Mouse (Mus musculus) megakaryocyte-erythroid progenitor cell, adult 5-6 weeks (primary cell): Measurements from ENCODE around the gene Rftn2. TPM values are rescaled to one million over a fixed set of nuclear protein-coding genes. Genes with fewer than 3 reads are reported as not detected.

Experiments
- ATAC-seq: replicated peaks from 2 replicates; pipeline ENCODE4 v1.8.0; 2016; ENCODE audit warnings: mild to moderate bottlenecking, inconsistent platforms; ENCODE audit not compliant: severe bottlenecking, poor library complexity, low FRiP score, low TSS enrichment
- total RNA-seq, 2 experiments: library from RNA; stranded (forward) in 1 of 2; stranded (reverse) in 1 of 2; fragments of 200-1000, 215-1000 nt in 1 of 2; fragments of >200 nt in 1 of 2; fragmentation: Nextera tagmentation in 1 of 2; gene quantifications; 2 replicates each; pipeline ENCODE4 v1.2.3; 2014 to 2017

The Rftn2 gene
- total RNA-seq, 2 experiments from 2014 or later, result 0.26 TPM; not detected in 1

DNA sequence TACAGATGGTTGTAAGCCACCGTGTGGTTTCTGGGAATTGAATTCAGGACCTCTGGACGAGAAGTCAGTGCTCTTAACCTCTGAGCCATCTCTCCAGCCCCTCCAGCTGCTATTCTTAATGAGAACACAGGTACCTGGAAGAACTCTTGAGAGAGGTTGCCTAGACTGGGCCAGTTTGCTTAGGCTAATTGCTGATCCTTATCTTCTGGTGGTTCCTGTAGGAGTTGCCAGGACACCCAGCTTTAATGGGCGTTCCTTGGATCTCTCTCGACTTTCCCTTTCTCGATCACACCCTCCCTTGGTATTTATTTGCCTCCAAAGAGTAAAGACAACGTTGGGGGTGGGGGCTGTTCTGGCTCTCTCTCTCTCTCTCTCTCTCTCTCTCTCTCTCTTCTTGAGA lies 13.1 kb downstream of the Rftn2 start:
- no peak for ATAC-seq

DNA sequence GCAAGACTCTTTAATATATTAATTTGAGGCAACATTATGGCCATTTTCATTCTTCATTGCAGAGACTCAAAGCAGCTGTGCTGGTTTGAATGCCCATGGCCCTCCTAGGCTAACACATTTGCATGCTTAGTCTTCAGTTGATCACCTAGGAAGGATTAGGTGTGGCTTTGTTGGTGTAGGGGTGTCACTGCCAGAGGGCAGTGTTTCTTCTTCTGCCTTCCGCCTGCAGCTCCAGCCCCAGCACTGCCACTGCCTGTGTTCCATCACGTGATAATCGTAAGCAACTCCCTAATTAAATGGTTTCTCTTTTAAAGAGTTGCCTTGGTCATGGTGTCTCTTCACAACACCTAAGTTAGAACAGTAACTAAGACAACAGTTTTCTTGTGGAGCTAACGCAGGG lies 13.8 kb downstream of the Rftn2 start:
- ATAC-seq, result no peak

DNA sequence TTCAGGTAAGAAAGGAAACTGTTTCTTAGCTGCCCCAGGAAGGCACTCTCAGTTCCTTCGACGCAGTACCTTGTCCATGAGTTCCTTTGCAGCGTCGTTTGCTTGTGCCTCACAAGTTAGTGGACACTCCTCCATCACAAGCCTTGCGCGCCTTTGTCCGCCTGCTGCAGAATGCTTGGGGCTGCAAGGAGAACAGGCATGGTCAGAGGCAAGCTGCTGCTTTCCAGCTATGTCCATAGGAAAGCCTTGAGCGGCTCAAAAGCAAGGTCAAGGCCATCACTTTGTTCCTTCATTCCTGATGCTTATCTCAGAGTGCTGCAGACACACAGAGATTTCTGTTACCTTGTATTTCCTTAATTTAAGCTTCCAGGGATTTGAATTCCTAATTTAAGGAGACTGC lies 15.5 kb downstream of the Rftn2 start:
- no peak for ATAC-seq

DNA sequence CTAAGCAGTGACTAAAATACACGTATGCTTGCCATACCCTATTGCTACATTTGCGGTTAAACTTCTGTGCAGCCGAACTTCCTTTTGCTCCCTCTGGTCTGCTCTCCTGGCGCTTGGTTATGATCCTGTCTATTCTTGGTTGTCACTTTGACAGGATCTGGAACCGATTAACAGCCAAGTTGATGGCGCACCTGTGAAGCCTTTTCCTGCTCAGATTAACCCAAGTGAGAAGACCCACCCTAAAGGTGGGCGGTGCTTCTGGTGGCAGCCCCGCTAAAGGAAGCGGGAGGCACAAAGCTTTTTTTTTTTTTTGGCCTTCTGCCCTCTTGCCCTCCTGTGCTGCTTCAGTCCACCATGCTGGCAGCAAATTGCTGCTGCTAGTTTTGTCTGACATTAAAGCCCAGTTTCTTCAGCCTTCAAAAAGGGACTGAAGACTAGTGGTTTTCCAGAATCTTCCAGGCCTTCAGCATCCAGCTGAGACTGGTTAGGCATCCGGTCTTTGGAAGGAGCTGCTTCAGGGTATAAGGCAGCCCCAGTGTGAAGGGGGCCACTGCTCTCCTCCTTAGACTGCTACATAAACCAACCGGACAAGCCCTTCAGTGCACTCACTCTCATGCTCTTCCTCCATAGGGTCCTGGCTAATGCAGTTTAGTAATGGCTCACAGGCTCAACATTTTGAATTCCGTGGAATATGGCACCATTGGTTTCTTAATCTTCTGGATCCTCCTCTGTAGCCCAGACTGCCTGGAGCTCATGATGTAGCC lies 16.2 kb downstream of the Rftn2 start:
- ATAC-seq, result peak; percentile 79

DNA sequence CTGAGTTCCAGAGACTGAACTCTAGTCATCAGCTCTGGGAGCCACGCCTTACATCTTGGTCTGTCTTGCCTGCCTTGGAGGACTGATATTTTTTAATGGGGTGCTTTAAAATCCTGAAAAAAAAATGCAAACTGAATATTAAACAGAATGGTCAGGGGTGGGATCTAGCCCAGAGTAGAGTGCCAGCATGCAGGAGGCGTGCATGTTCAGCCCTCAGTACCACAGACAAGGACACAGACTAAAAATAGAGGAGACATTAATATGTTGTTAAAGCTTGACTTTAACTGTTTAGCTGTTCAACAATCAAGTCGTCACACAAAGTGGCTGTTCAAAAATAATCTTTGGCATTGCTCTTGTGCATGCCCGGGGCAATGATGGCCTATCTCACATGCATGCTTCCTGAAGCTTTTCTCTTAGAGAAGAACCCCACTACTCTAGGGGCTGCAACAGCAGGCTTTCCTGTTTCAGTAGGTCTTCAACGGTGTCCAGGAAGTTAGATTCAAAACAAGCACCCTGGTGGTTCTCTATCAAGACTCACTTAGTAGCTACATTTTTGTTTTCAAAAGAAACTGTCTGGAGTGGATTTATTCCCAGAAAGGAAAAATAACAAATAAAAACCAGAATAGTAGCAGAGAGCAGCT lies 18.0 kb downstream of the Rftn2 start:
- no peak for ATAC-seq

DNA sequence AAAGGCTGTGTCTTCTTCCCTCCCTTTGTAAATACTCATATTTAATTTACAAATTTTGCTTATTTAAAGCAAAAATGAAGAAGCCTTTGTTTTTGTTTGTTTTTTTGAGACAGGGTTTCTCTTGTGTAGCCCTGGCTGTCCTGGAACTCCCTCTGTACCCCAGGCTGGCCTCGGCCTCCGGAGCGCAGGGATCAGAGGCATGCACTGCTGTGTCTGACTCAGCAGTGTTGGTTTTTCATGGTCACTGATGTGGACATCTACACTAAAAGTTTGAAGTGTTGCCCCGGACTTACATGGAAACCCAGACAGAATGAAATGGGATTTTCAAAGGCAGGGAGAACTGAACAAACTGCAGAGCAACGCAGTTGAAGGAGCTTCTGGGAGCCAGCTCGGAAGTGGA lies 19.0 kb downstream of the Rftn2 start:
- ATAC-seq, result no peak

DNA sequence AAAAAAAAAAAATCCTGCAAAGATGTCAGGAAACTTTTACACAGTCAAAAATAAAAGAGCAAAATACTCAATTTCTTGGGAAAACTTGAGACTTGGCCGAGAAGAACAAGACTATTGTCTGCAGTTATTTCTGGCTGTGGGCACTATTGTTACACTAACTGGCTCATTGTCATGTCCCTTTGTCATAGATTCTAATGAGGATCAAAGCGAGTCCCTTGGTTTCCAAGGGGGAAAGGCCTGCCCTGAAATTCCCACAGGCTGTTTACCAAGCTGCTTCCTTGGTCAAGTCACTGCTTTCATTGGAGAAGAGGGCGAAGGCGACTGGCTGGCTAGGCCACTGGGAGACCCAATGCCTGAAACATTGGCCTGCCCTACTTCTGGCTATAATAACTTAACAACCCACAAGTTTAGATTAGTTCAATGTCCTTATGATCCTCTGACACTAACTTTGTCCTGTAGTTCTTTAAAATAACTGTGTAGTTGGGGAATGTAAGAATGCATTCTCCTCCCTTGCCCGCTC lies 20.7 kb downstream of the Rftn2 start:
- ATAC-seq, result no peak

DNA sequence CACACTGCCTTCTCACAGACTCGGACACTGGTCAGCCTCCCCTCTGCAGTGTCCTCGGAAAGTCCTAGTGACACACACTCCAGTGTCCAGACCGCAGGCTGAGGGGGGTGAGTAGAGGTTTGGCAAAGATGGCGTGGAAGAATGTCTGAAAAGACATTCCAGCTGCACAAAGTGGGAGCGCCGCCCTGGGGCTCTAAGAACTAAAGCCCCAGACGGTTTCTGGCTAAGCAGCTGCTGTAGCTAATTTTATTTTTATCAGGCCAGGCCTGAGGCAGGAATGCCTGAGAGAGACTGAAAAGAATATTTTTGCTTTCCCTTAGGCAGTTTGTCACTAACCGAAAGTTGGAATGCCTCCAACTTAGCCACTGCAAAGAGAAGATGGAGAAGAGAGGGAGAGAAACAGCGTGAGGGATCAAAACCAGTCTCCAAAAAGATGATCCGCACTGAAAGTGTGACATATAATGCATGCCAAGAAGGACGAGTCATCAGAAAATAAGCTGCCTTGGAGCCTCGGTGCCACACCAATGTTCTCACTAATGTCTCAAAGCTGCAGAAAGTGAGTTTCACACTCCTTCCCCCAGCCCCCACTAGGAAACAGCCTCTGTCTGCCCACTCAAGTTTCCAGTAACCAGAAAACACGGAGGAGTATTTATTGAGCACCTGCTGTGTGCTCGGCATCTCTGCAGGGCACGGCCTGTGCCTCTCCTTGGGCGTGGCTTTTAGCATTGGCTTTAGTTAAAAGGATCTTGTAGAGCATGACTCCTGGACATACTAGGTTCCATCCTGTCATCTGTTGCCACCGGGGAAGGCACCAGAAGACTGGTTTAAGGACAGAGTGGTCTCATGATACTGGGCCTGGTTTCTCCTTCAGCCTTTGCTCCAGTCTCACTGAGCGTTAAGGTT lies 24.5 kb downstream of the Rftn2 start:
- 0 out of 2 replicates have a peak, but pooled peaks have one; percentile 30 for ATAC-seq

- ATAC-seq, result peak; percentile 88
Observed at GRCm38 (mm10) chr1:55198719-55199118, 27.9 kb downstream of the Rftn2 start.

DNA sequence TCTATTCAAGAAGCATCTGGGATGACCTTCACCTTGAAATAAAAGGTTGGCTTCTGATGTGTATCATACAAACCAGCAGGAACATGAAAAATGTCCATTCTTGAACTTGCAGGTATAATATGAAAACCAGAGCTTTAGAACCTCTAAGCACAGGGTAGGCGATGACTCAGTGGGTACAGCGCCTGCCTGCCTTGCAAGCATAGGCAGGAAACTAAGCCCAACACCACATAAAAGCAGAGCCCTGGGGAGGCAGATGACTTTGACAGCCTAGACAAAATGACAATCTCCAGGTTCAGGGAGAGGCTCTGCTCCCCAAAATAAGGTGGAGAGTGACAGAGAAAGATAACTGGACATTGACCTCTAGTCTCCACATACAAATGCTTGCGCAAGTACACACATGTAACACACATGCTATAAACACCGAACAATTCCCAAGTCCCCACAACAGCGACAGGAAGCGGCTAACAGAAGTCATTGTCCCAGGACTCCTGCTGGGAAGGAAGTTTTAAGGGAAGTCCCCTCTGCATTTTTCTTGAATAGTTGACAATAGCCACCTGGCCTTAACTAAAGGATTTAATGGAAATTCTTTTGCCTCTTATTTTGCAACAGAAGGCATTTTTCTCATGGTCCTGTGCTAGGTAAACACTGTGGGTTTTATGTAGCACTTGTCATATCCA lies 30.1 kb downstream of the Rftn2 start:
- no peak for ATAC-seq

DNA sequence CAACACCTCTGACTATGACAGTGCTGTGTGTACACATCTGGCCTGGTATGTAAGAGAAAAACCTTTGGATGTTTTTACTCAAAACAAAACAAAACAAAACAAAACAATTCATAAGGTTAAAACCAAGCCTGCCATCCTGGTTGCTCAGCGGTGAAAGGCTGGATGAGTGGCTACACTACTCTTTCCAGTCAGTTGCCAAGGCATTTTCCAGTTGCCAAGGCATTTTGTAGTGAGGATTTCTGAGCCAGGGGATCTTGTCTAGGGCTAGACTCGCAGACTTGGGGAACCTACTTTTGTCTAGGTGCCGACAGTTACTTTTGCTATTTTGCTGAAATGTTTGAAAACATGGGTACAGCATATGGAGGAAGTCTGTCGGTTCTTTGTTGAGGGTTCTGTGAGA lies 31.6 kb downstream of the Rftn2 start:
- ATAC-seq, result no peak

- no peak for ATAC-seq
Observed at GRCm38 (mm10) chr1:55194064-55194915, 32.3 kb downstream of the Rftn2 start.

- ATAC-seq, result no peak
Observed at GRCm38 (mm10) chr1:55193316-55193715, 33.3 kb downstream of the Rftn2 start.

- peak; percentile 69; the same call in 1 of the 2 replicates for ATAC-seq
Observed at GRCm38 (mm10) chr1:55192824-55193223, 33.8 kb downstream of the Rftn2 start.

DNA sequence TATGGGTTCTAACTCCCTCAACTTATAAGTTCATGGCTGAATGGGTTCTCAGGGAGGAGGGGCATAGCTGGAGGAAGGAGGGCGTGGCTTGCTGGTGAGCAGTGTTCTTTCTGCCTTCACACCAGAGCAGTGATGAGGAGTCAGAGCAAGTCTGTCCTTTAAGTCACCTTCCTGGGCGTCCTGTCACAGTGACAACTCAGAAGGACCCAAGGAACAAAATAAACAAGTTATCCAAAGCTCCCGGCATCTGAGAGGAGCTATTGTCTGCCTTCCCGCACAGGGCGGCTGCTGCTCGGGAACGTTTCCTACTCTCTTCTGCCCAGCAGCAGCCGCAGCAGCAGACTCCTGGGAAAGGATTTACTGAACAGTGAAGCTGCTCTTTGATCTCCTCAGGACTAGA lies 34.6 kb downstream of the Rftn2 start:
- peak; percentile 53 for ATAC-seq

- ATAC-seq, result no peak
Observed at GRCm38 (mm10) chr1:55186592-55187210, 39.9 kb downstream of the Rftn2 start.

GRCm38 (mm10) chr1:55185718-55186117 lies 40.9 kb downstream of the Rftn2 start:
- ATAC-seq, result no peak; the same call in 1 of the 2 replicates

DNA sequence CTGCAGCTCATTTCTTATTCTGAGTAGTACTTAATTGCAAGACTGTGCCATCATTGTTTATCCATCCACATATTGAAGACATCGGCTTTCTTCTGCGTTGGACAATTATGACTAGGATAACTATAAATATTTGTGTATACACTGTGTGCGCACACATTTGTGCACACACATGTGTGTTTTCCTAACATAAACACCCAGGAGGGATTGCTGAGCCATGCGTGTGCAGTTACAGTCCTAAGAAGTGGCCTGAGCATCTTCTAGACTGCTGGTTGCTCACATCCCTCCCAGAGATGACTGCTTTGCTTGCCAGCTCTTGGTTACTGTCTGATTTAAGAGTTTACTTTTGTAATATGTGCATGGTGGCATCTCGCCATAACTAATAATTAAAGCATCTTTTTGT lies 44.2 kb downstream of the Rftn2 start:
- ATAC-seq, result no peak
